Mouse (Mus musculus) adrenal gland, adult 2 months (tissue): Measurements from ENCODE around the gene Timm23. TPM values are rescaled to one million over a fixed set of nuclear protein-coding genes. Genes with fewer than 3 reads are reported as not detected.
"Not testable (repeated sequence)": the region's sequence is repeated elsewhere in the genome, so short reads cannot be mapped to it uniquely, and the experiment has no call there.

ENCODE experiments used
- DNase-seq: peaks from one replicate; pipeline ENCODE4 v3.0.0; 2021
- polyA plus RNA-seq: library from polyadenylated mRNA; depleted of rRNA; stranded (reverse); fragments of >200 nt; gene quantifications from 2 replicates; pipeline ENCODE4 v1.2.3, GENCODE M21; 2012
- total RNA-seq, 2 experiments: library from RNA; stranded (reverse); gene quantifications; 2 replicates each; pipeline ENCODE4 v1.2.3; 2021

The Timm23 gene
- total and polyA plus RNA-seq, 3 experiments, result 150 to 165 (median 152) TPM

- peak; percentile 87 for DNase-seq
Measured at GRCm38 (mm10) chr14:32165278-32166061, 36.2 kb downstream of the Timm23 start.

DNA sequence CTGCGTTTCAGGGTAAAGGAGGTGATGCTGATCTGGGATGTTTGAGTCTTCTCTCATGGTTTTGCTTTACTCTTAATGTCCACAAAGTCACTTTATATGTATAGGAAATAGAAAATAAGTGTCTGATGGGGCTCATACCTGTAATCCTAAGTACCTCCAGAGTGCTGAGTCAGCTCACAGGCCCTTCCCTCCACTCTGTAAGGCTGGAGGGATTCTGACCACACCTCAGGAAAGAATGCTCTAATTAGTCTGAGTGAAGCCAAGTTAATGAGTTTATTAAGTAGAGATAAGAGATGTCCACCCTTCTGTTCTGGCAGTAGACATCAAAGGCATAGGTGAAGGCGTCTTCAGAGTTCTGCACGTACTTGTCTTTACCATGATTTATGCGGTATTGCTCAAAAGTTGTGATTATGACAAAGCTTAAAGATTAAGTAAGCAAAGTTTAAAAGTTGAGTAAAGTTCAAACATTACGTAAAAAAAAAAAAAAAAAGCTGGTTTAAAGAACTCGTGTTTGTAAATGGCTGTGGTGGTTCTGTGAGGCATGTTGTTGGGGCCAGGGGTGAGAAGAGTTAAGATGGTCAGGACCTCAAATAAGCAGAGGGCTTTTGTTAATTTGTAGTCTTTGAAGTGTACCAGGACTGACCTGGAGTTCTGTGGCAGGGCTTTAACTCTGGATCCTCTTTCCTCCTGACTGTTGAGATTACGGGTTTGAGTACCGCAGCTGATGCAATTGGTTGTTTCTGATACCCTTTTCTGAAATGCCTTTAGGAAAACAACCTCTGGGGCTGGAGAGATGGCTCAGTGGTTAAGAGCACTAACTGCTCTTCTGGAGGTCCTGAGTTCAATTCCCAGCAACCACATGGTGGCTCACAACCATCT is 37.3 kb downstream of the Timm23 start:
- DNase-seq, result no peak

DNA sequence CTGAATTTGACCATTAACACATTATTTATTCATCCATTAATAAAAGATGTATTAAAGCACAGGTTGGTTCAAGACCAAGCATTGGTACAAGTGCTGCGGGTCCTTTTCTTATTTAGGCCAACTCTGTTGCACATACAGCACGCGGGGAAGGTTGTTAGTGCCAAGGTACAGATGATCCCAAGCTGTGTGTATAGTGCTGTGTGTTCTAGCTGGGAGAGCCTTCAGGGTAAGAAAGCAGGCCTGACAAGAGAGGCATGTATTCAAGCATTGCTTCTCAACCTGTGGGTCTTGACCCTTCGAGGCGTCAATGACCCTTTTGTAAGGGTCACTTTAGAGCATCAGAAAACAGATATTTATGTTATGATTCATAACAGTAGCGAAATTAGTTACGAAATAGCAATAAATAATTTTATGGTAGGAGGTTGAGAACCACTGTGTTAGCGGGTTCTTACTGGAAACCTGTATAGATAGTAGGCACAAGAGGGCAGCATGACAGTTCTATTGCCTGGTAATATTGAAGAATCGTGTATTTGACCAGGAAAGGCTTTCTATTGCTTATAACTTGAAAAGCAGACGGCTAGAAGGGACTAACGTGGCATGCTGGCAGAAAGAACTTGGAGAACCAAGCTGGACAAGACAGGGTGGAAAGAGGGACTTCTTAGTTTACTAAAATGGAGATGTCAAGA is 38.4 kb downstream of the Timm23 start:
- DNase-seq, result no peak

DNA sequence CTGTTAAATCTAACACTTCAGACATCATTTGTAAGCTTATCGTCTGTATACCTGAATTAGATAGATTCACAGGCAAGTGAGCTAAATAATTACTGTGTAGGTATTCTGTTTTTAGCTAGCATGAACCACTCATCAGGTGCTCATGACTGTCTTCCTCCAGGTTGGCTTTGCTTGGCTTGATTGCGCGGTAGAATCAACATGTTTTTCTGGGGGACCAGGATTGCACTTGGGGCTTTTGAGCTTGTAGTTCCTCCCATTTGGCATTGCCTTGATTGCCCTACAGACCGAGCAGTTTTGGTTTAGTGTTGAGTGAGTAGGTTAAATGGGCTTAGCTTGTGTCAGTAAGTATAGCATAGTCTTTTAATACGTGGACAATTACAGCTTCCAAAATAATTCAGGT is 39.5 kb downstream of the Timm23 start:
- no peak for DNase-seq

DNA sequence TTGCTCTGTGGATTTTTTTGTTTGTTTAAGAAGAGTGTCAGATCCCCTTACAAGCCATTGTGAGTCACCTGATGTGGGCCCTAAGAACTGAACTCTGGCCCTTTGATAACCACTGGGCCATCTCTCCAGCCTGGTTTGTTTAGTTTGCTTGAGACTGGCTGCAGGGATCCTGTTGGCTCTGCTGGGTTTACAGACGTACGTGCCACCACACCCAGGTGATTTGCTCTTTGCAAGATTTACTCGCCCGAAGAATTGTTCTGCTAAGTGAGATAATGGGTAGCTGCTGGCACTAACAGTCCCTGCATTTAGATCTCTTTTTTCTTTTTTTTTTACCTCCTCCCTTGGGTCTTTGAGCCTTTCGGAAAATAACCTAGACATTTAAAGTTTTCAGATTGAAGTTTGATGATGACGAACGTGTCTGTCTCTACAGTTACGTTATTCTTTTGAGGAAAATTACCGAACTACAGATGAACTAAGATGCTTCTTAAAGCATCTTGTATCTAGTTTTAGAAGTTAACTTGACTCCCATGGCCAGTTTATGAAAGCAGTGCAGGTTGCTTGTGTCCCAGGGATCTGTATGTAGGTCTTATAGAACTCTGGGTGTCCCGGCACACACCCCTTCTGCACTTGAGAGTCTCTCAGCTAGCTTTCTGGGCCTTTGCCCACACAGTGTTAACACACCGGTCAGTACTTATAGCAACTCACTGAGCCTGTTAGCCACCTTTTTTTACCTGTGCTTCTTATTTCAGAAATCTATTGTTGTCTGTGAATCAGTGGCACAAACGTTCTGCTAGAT is 40.4 kb downstream of the Timm23 start:
- DNase-seq, result no peak

- DNase-seq, result no peak
Measured at GRCm38 (mm10) chr14:32160563-32160962, 41.1 kb downstream of the Timm23 start.

DNA sequence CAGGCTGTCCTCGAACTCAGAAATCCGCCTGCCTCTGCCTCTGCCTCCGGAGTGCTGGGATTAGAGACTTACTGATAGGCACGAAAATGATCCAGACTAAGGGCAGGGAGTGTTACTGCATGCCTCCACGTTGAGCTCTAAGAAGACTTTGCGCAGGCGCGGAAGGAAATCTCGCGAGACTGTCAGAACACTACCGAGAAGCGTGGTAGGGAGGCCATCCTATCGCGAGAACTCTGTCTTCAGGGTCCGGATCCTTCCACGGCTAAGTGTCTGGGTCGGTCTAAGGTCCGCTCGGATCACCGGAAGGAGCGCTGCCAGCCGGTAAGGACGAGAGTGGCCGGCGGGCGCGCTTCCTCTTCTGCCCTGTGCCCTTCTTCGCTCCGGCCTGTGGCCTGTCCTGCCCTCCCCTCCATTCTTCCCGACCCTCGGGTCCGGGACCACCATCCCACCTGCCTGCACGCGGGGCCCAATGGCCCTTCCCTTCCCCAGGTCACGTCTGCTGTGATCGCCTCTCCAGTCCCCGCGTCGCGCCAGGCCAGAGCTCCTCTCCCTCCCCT is 41.9 kb downstream of the Timm23 start, which contains the start of gene Ncoa4:
TSS of gene Ncoa4 (plus strand) at position 176 of the 557 bp plus-strand sequence.
- DNase-seq, result peak; percentile 98

- DNase-seq, result no peak
Measured at GRCm38 (mm10) chr14:32159150-32159670, 42.5 kb downstream of the Timm23 start.

- DNase-seq, result no peak
Measured at GRCm38 (mm10) chr14:32154758-32155157, 46.9 kb downstream of the Timm23 start.

- no peak for DNase-seq
Measured at GRCm38 (mm10) chr14:32153156-32153555, 48.5 kb downstream of the Timm23 start.

- no peak for DNase-seq
Measured at GRCm38 (mm10) chr14:32152243-32152965, 49.3 kb downstream of the Timm23 start.

DNA sequence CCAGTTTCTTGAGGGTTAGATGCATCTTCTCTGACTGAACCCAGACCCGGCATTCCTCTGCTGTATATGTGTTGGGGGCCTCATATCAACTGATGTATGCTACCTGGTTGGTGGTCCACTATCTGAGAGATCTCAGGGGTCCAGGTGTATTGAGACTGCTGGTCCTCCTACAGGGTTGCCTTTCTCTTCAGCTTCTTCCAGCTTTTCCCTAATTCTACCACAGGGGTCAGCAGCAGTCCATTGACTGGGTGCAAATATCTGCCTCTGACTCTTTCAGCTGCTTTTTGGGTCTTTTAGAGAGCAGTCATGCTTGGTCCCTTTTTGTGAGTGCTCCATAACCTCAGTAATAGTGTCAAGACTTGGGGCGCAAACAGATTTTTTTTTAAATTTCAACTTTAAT is 50.8 kb downstream of the Timm23 start:
- no peak for DNase-seq

- DNase-seq, result no peak
Measured at GRCm38 (mm10) chr14:32146578-32146977, 55.1 kb downstream of the Timm23 start.

DNA sequence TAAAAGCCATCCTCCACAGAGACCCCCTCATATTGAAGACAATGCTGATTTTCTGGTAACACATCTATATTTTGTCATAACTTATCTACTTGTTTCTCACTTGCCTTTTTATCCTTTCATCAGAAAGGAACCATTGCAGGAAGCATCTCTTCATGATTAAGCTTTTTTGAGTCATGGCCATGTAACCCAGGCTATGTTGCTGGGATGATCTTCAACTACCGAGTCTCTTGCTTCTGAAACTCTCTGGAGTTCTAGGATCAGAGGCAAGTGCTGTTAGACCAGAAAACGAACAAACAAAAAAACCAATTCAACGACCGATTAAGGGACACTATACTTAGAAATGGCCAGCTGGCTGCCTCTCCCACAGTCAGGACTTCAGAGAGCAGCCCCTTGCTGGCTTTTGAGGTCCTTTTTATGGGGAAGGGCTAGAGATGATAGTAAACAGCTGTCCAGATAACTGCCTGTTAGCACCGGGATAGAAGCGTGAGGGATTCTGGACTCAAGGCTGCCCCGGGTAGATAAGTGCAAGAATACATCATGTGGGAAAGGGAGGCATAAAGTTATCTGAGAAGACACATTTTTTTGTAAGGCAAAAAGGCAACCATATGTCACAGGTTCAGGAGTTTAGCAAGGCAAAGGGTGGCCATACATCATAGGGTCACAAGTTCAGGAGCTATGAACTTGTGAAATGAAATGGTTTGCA is 55.7 kb downstream of the Timm23 start:
- DNase-seq, result no peak

- DNase-seq, result no peak
Measured at GRCm38 (mm10) chr14:32145401-32145800, 56.3 kb downstream of the Timm23 start.

DNA sequence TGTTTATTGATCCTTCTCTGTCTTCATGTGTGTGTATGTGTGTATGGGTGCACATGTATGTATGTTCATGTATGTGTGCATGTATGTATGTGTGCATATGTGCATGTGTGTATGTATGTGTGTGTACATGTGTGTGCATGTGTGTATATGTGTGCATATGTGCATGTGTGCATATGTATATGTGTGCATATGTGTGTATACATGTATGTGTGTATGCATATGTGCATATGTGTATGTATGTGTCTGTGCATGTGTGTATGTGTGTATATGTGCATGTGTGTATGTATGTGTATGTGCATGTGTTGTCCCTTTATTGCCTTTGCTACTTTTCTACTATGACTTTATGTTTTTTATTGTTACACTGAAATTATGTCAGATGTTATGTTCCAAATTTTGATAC is 57.0 kb downstream of the Timm23 start:
- DNase-seq, result no peak

DNA sequence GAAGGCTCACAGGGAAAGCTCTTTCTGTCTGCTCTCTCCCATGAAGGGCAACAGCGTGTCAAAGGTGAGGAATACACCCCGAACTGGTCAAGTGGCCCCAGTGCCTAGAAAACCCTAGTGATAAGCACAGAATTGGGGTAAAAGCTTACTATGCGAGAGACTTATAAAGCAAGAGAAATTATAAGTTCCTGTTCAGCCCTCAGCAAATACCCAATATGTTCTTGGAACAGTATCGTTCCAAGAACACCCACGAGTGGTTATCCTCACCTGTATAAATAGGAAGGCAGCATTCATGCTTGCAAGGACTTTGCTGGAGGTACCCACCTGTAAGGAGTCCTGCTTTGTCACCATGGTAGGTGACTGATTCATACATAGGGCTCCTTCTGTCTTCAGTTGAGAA is 60.0 kb downstream of the Timm23 start, which contains the start of gene Msmb:
TSS of gene Msmb (plus strand) at position 301 of the 400 bp plus-strand sequence.
- DNase-seq, result no peak

GRCm38 (mm10) chr14:32140359-32140965 is 61.2 kb downstream of the Timm23 start:
- DNase-seq, result no peak

DNA sequence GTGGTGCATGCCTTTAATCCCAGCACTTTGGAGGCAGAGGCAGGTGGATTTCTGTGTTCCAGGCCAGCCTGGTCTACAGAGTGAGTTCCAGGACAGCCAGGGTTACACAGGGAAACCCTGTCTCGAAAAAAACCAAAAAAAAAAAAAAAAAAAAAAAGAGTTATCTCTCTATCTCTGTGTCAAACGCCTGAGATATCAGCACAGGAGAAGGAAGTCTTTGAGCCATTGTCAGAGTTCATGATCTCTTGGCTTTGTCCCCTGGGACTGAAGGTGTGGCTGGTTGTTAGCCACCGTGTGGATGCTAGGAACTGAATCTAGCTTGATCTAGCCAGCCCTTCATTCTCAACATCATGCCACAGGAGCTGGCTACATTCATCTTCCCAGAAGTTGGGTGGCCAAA is 65.2 kb downstream of the Timm23 start:
- not testable (repeated sequence) for DNase-seq
